Comparison of ENCODE assay signal across 24 mouse cellular contexts in genomic region chr17:60761100-60761499, GRCm38 (mm10).
DNase-seq lines count a peak whose midpoint lies in the region; ATAC-seq and TF ChIP-seq lines count a peak whose summit lies in the region.
"Had no signal": no experiment of that assay in that cellular context is flagged by ENCODE, and none has a peak within 500 bp of the region (broad histone marks: within the 10 kb centered on the region; RNA-seq: fewer than 3 reads in every experiment).

No protein-coding gene starts in this region.

- no peak overlapping the region for H3K4me3 ChIP-seq in layer of hippocampus, adult 2 months
- no peak overlapping the region for H3K4me3 ChIP-seq in forebrain, embryonic 16.5 days (replicated peaks; ENCODE audit: low read length)
- H3K4me3 ChIP-seq in midbrain, postnatal 0 days (ENCODE audit: low read depth, low read length) = no peak overlapping the region
- H3K4me3 ChIP-seq: embryonic facial prominence, embryonic 10.5 days; heart, adult 2 months; heart, embryonic 13.5 days; left cerebral cortex, adult 2 months; limb, embryonic 15.5 days had no signal

- no peak overlapping the region for H3K27ac ChIP-seq in layer of hippocampus, adult 2 months
- no peak overlapping the region for H3K27ac ChIP-seq in forebrain, embryonic 16.5 days (ENCODE audit: low read length)
- H3K27ac ChIP-seq in midbrain, postnatal 0 days (ENCODE audit: low read depth, low read length) = no peak overlapping the region
- H3K27ac ChIP-seq: embryonic facial prominence, embryonic 10.5 days; heart, adult 2 months; heart, embryonic 13.5 days; hindbrain, embryonic 14.5 days; kidney, postnatal 0 days; left cerebral cortex, adult 2 months; limb, embryonic 15.5 days; liver, embryonic 14.5 days had no signal

- H3K4me1 ChIP-seq in forebrain, embryonic 16.5 days (replicated peaks; ENCODE audit: control insufficient read depth, insufficient read depth, low read length) = no peaks in the 10 kb centered on the region
- H3K4me1 ChIP-seq in midbrain, postnatal 0 days (ENCODE audit: insufficient read depth, low read length) = no peaks in the 10 kb centered on the region
- H3K4me1 ChIP-seq: embryonic facial prominence, embryonic 10.5 days; heart, embryonic 13.5 days; limb, embryonic 15.5 days had no signal

- H3K36me3 ChIP-seq in forebrain, embryonic 16.5 days (ENCODE audit: control insufficient read depth, insufficient read depth) = no peaks in the 10 kb centered on the region
- no peaks in the 10 kb centered on the region for H3K36me3 ChIP-seq in midbrain, postnatal 0 days (ENCODE audit: insufficient read depth, low read length)
- H3K36me3 ChIP-seq: embryonic facial prominence, embryonic 10.5 days; heart, embryonic 13.5 days; limb, embryonic 15.5 days had no signal

- H3K4me2 ChIP-seq in forebrain, embryonic 16.5 days (ENCODE audit: low read length) = no peak overlapping the region
- H3K4me2 ChIP-seq in midbrain, postnatal 0 days (ENCODE audit: low read depth, low read length, poor library complexity, severe bottlenecking) = no peak overlapping the region
- H3K4me2 ChIP-seq: heart, embryonic 13.5 days; hindbrain, embryonic 14.5 days; limb, embryonic 15.5 days; lung, embryonic 14.5 days had no signal

- no peak for TF ChIP-seq CTCF in layer of hippocampus, adult 2 months (conservative IDR thresholded peaks at IDR 0.05)
- TF ChIP-seq CTCF in midbrain, postnatal 0 days (IDR thresholded peaks at IDR 0.05) = no peak

- peak; percentile 3 to 29 for DNase-seq in layer of hippocampus, adult 2 months (ENCODE audit: low spot score in 2 of 2)
- DNase-seq in layer of hippocampus, postnatal 25 days (ENCODE audit: extremely low spot score in 1 of 2, low spot score in 1 of 2) = no peak
- DNase-seq in right cerebral cortex, postnatal 10 days (ENCODE audit: low spot score in 2 of 2) = peak; percentile 27 to 41
- DNase-seq in right cerebral cortex, postnatal 36 days (ENCODE audit: low spot score in 2 of 2) = no peak
- peak; percentile 9 for DNase-seq in midbrain, postnatal 0 days (ENCODE audit: low spot score)
- DNase-seq in MN1 (ENCODE audit: low spot score) = no peak
- DNase-seq: adrenal gland, adult 8-10 months; cerebellum, adult 9-10 months; gastrocnemius, postnatal 25 days; heart, adult 2 months; kidney, adult 2 months; left cerebral cortex, postnatal 4 days; lung, embryonic 14.5 days; thymus, adult 18-20 months; thymus, postnatal 36 days had no signal

- peak; percentile 91 for ATAC-seq in forebrain, embryonic 16.5 days
- no peak; the same call in 1 of the 2 replicates for ATAC-seq in midbrain, postnatal 0 days (ENCODE audit: low FRiP score)
- ATAC-seq: activated CD4-positive, CD25-positive, alpha-beta regulatory T cell, adult 4 months had no signal

- no peaks in the 10 kb centered on the region for H3K27me3 ChIP-seq in forebrain, embryonic 16.5 days (replicated peaks; ENCODE audit: control insufficient read depth, insufficient read depth, low read length)
- H3K27me3 ChIP-seq in midbrain, postnatal 0 days (ENCODE audit: insufficient read depth, low read length) = no peaks in the 10 kb centered on the region
- H3K27me3 ChIP-seq: heart, embryonic 13.5 days; limb, embryonic 15.5 days had no signal

- no peaks in the 10 kb centered on the region for H3K9me3 ChIP-seq in forebrain, embryonic 16.5 days (ENCODE audit: control insufficient read depth, low read length)
- no peaks in the 10 kb centered on the region for H3K9me3 ChIP-seq in midbrain, postnatal 0 days (ENCODE audit: low read length)
- H3K9me3 ChIP-seq: embryonic facial prominence, embryonic 10.5 days; heart, embryonic 13.5 days; limb, embryonic 15.5 days had no signal

- H3K9ac ChIP-seq in forebrain, embryonic 16.5 days (replicated peaks; ENCODE audit: low read depth, low read length) = no peak overlapping the region
- H3K9ac ChIP-seq in midbrain, postnatal 0 days (replicated peaks; ENCODE audit: low read length, poor library complexity, severe bottlenecking) = no peak overlapping the region
- H3K9ac ChIP-seq: heart, embryonic 13.5 days; hindbrain, embryonic 14.5 days; limb, embryonic 15.5 days; liver, embryonic 14.5 days; lung, embryonic 14.5 days had no signal

Comparison
In these comparisons a context has a peak if more than half of its experiments do, and no peak if none do; other contexts are left out.
1. DNase-seq: peak in layer of hippocampus, adult 2 months (2 of 2), right cerebral cortex, postnatal 10 days (2 of 2) and midbrain, postnatal 0 days (single experiment); none in layer of hippocampus, postnatal 25 days (0 of 2), right cerebral cortex, postnatal 36 days (0 of 2) and MN1 (single experiment).